Mouse (Mus musculus): ENCODE data around the gene Tab1. TPM values are rescaled to one million over a fixed set of nuclear protein-coding genes. Genes with fewer than 3 reads are reported as not detected.
"Not testable (repeated sequence)": the region's sequence is repeated elsewhere in the genome, so short reads cannot be mapped to it uniquely, and the experiment has no call there.

Tab1 gene
- total RNA-seq, 1 experiment from 2014 or later = 26.7 TPM

DNA sequence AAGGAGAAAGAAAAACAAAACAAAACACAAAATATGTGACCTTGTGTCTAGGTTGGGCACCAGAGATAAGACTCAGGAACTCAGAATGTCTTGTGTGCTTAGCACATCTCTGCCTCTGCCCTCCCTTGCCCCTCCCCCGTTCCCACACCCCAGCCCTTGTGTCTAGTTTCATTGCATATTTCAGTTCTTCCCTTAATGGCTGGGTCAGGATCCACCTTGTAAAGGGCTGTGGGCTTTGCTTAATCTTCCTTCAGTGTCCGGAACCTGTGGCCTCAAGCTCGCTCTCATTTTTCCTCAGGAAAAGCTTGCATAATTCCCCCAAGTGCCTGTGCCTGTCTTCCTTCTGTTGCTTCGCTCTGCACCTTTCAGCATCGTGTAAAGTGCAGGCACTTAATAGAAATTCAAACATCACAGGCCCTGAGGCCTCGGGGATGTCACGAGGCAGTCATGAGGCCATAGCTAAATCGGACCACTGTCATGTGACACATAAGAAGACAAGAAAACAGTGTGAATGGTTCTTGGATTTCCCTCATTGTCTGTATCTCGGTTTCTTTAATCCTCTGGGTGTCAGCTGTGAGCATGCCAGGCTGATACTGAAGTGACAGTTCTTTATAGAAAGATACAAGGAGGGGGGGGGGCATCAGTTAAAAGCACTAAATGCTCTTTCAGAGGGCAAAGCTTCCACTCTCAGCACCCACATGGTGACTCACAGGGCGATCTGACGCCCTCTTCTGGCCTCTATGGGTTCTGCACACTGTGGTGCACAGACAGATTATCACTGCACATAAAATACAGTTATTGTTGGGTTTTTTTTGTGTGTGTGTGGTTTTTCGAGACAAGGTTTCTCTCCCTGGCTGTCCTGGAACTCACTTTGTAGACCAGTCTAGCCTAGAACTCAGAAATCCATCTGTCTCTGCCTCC is 27.2 kb upstream of the Tab1 start:
- DNase-seq = no peak

DNA sequence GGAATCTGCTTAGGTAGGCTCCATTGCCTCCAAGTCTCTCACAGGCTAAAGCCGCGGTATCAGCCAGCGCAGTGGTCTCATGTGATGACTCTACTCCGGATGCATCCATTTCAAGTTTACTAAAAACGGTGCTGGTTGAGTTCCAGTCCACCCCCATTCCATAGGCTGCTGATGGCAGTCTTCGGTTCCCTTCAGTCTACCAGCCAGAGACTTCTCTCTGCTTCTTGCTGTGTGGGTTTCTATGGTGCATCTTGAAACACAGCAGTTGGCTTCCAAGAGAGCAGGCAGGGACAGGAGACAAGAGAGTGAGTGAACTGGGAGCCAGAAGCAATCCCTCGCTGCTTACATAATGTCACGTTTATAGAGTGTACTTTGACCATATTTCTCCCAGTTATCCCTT is 25.8 kb upstream of the Tab1 start:
- DNase-seq = no peak

DNA sequence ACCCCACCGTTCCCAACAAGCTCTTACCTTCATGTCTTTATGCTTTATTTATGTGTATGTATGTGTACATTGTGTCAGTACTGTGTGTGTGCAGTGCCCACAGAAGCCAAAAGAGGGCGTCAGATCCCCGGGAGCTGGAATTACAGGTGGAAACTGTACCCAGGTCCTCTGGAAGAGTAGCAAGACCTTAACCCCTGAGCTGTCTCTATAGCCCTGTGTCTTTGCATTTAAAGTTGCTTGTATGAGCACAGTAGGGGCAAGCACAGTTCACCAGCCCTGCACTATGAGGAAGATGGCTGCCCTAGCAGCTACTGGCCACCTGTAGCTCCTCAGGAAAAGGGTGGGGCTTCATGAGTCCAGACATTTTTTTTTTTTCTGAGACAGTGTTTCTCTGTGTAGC is 25.4 kb upstream of the Tab1 start:
- no peak for DNase-seq

DNA sequence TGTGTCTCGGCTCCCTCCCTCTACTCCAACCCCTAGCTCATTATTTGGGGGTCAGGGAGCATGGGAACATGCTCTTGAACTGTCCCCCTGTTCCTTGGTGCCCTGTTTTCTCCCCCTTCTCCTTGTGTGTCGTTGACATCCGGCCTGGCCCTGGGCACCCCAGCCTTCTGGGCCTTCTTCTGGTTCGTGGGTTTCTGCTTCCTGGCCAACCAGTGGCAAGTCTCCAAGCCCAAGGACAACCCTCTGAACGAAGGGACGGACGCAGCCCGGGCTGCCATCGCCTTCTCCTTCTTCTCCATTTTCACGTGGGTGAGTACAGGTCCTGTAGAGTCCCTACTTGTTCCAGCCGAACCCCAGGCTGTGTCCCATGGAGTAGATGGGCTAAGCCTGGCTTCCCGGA is 21.5 kb upstream of the Tab1 start:
- DNase-seq = no peak

GRCm38 (mm10) chr15:80112499-80112898 is 20.4 kb upstream of the Tab1 start:
- no peak for DNase-seq

- no peak for DNase-seq
Observed at GRCm38 (mm10) chr15:80114414-80114813, 18.5 kb upstream of the Tab1 start.

- DNase-seq = no peak
Observed at GRCm38 (mm10) chr15:80115256-80115655, 17.7 kb upstream of the Tab1 start.

DNA sequence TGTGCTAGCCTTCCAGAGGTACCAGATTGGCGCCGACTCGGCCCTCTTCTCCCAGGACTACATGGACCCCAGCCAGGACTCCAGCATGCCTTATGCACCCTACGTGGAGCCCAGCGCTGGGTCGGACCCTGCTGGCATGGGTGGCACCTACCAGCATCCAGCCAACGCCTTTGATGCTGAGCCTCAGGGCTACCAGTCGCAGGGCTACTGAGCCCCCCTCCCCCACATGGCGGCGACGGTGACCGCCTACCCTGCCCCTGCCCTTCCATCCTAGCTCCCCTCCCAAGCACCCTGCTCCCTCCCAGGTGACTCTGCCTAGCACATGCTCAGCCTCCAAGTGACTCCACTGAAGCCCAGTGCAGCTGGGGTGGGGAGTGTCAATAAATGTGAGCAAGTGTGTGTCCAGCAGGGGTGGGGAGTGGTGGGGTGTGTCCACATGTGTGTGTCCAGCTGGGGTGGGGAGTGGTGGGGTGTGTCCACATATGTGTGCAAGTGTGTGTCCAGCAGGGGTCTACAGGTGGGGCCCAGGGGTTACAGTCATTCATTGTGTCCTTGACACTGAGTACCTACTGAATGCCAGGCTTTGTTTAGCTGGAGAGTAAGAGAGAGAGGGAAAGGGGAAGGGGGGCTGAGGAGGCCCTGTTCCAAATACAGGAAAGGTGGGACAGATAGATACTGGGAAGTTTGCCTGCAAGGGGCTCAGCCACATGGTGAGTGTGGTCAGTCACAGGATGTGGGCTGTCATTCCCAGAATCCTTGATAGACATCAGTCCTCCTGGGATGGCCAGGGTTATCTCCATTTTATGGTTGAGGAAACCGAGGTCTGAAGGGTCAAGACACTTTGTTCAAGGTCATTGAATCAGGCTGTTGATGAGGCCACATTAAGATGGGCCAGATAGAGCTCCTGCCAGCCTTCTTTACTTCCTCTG is 16.8 kb upstream of the Tab1 start:
- DNase-seq = no peak

DNA sequence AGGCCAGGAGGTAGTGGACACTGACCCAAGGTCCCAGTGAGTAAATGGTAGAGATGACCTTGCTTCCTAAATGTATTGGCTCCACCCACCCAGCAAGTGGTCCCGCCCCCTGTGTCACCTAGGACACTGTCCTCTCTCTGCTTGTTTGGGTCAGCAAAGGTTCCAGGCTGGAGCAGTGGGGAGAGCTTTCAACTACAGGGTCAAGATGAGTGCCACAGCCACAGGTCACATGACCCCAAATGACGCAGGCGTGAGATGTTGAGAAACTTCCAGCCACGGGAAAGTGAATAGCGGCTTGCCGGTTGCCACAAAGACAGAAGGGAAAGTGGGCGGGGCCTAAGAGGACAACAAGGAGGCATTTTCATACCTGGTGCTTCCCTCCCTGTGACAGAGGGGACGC is 15.8 kb upstream of the Tab1 start:
- no peak for DNase-seq

DNA sequence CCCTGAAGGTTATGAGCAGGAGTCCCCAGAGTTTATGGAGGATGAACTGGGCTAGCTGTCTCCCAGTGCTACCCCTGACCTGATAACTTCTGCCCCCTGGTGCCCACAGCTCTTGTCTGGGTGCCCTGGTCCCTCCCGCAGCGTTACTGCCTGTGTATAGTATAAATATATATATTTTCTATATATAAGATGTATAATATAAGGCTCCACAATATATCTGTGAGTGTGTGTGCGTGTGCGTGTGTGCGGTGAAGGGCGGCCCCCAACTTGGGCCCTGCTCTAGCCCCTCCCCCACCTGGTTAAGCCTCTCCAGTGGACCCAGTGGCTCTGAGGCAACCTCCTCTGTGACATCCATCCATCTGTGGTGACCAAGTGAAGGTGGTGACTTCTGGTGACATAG is 13.9 kb upstream of the Tab1 start:
- no peak for DNase-seq

DNA sequence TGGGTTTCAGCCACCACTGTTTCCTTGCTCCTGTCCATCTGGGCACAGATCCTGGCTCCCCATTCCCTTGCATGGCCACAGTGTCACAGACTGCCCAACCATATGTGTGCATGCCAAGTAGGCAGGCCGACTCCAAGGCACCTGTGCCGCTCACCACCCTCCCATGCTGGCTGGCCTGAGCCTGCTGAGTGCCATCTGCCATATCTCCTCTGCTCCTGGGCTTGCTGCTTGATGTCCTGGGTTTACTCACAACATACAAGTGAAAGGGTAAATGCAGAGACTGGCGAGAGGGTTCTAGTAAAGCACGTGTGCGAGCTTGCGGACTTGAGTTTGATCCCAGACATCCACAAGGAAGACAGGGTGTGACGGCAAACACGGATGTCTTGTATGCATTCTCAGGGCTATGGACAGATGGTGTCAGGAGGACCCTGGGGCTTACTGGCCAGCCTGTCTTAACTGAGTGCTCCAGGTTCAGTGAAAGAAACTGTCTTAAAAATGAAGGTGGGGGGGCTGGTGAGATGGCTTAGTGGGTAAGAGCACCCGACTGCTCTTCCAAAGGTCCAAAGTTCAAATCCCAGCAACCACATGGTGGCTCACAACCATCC is 11.1 kb upstream of the Tab1 start:
- DNase-seq = no peak

GRCm38 (mm10) chr15:80122431-80122830 is 10.5 kb upstream of the Tab1 start:
- DNase-seq = not testable (repeated sequence)

GRCm38 (mm10) chr15:80124651-80125050 is 8.3 kb upstream of the Tab1 start:
- no peak for DNase-seq

- DNase-seq = no peak
Observed at GRCm38 (mm10) chr15:80127191-80127590, 5.7 kb upstream of the Tab1 start.

GRCm38 (mm10) chr15:80129982-80130381 is 2.9 kb upstream of the Tab1 start:
- DNase-seq = no peak

DNA sequence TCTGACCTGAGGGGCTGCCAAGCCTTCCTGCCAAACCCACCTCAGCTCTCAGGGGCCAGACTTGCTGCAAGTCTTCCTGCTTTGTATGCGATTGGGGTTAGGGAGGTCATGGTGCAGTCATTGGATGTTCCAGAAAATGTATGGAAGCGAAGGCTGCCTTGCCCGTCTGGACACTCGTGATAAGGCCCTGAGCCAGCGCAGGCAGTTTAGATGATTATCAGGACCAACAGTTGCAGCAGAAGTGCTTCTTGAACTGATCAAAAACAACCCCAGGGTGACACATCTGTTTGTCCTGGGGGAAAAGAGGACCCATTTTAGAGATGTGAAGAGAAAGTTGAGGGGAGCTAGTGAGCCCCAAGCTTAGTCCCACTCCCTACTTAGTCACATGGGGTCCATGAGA is 2.2 kb upstream of the Tab1 start:
- DNase-seq = no peak

- no peak for DNase-seq
Observed at GRCm38 (mm10) chr15:80131421-80131820, 1.5 kb upstream of the Tab1 start.

- no peak for DNase-seq
Observed at GRCm38 (mm10) chr15:80132452-80132851, 475 bp upstream of the Tab1 start.

- no peak for DNase-seq
Observed at GRCm38 (mm10) chr15:80133682-80134449, 939 bp downstream of the Tab1 start.

- peak; percentile 38 for DNase-seq
Observed at GRCm38 (mm10) chr15:80134450-80134847, 1.5 kb downstream of the Tab1 start.

DNA sequence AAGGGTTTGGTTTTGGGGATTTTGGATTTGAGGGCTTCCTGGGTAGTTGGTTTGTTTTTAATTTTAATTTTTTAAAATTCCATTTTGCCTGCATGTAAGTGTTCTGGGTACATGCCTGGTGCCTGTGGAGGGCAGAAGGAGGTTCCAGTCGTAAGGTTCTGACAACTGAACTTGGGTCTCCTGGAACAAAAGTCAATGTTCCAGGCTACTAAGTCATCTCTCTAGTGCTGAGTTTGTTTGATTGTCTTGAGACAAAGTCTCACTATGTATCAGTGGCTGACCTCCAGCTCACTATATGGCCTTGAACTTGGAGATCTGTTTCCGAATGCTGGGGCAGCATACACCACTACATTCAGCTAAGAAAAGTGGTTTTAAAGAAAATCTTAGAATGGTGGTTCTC is 2.6 kb downstream of the Tab1 start:
- no peak for DNase-seq

DNA sequence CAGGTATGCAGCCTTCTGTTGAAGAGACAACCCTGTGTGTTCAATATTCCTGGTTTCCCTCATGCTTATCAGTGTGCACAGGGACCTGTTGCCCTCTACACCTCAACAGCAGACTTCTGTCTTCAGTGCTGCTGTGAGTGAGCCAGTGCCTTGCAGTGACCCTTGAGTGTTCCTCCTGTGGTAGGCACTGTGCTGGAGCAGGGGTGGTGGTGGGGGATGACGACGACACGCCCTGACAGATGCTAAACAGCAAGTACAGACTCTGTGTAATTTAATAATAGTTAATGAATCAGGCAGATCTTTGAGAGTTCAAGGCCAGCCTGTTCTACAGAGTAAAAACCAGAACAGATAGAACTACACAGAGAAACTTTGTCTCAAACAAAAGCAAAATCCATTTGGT is 3.7 kb downstream of the Tab1 start:
- no peak for DNase-seq

Data from adrenal gland, postnatal 25 days (tissue).